Mouse (Mus musculus): Measurements from ENCODE around the gene Svip. TPM values are rescaled to one million over a fixed set of nuclear protein-coding genes. Genes with fewer than 3 reads are reported as not detected.

Gene Svip
- polyA plus RNA-seq (2015; fragmentation: Nextera tagmentation; extraction: Ambion mirVana) = 26.5 and 26.6 TPM in 2 replicates

DNA sequence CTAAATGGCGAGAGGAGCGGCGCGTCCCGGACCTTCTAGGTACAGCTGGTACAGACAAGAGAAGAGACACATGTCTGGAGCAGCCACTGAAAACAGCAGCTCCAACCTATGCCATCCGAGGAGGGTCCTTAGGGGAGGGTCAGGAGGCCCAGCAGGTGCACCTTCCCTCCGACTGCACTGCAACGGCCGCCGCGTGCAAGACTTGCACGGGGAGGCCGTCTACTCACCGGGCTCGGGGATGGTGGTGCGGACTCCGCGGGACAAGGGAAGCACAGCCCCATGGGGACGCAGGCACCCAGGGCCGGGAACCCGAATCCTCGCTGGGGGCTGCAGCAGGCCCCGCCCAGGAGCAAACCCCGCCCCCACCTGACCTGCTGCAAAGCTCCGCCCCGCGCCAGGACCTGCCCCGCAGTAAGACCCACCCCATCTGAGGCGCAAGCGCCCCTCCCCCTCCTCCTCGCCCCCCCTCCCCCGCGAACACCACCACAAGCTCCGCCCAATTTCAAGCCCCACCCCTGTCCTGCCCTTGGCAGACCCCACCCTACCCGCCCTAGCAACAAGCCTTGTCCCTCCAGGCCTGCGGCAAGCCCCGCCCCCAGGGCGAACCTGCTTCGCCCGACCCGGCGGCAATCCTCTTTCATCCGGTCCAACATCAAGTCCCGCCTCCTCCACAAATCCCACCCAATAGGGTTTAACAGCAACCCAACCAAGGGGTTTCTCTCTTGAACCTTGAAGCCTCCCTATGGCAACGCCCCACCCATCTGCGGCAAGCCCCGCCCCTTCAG lies at the start of gene Svip:
Gene Svip (minus strand): TSS at position 508 of the 785 bp plus-strand sequence.
- Histone ChIP-seq H3K27ac (replicated peaks) (peak within 1 kb of the TSS; percentile 85), H3K4me2 (peak within 1 kb of the TSS; percentile 64), H3K4me1 (replicated peaks) (peaks cover 14% of the 10 kb centered on the region), H3K4me3 (peak within 1 kb of the TSS; percentile 72), H3K9me3 (no peaks in the 10 kb centered on the region), H3K9ac (peak within 1 kb of the TSS; percentile 79), H3K27me3 (0 out of 2 replicates have a peak, but pooled peaks cover 4% of the 10 kb centered on the region), H3K36me3 (no peaks in the 10 kb centered on the region)
- ATAC-seq (ENCODE audit: low read depth) = peak; percentile 98
- WGBS = 2% methylated on average over 38 of the region's 47 CpGs

- Histone ChIP-seq H3K9ac (no peak overlapping the region), H3K4me3 (no peak overlapping the region), H3K27ac (replicated peaks) (no peak overlapping the region), H3K27me3 (no peaks in the 10 kb centered on the region), H3K36me3 (no peaks in the 10 kb centered on the region), H3K4me2 (no peak overlapping the region), H3K9me3 (no peaks in the 10 kb centered on the region), H3K4me1 (replicated peaks) (no peaks in the 10 kb centered on the region)
- peak; percentile 61 for ATAC-seq (ENCODE audit: low read depth)
- WGBS = 50% methylated on average over 8 of the region's 8 CpGs
Measured at GRCm38 (mm10) chr7:52037600-52038582, 32.1 kb upstream of the Svip start.

- Histone ChIP-seq H3K36me3 (no peaks in the 10 kb centered on the region), H3K27me3 (no peaks in the 10 kb centered on the region), H3K27ac (replicated peaks) (no peak overlapping the region), H3K4me3 (no peak overlapping the region), H3K4me1 (replicated peaks) (no peaks in the 10 kb centered on the region), H3K9me3 (no peaks in the 10 kb centered on the region), H3K4me2 (no peak overlapping the region), H3K9ac (no peak overlapping the region)
- ATAC-seq (ENCODE audit: low read depth) = no peak
- 90% methylated on average over 5 of the region's 5 CpGs for WGBS
Measured at GRCm38 (mm10) chr7:52024050-52024626, 18.3 kb upstream of the Svip start.

- ATAC-seq (ENCODE audit: low read depth) = no peak
- no peaks in the 10 kb centered on the region for H3K27me3 ChIP-seq
- H3K9me3 ChIP-seq = no peaks in the 10 kb centered on the region
- no peak overlapping the region for H3K4me3 ChIP-seq
- no peaks in the 10 kb centered on the region for H3K36me3 ChIP-seq
- H3K4me2 ChIP-seq = no peak overlapping the region
- H3K27ac ChIP-seq (replicated peaks) = no peak overlapping the region
- H3K9ac ChIP-seq = no peak overlapping the region
- 86% methylated on average over 4 of the region's 4 CpGs for WGBS
- H3K4me1 ChIP-seq (replicated peaks) = no peaks in the 10 kb centered on the region
Measured at GRCm38 (mm10) chr7:52022039-52022438, 16.2 kb upstream of the Svip start.

DNA sequence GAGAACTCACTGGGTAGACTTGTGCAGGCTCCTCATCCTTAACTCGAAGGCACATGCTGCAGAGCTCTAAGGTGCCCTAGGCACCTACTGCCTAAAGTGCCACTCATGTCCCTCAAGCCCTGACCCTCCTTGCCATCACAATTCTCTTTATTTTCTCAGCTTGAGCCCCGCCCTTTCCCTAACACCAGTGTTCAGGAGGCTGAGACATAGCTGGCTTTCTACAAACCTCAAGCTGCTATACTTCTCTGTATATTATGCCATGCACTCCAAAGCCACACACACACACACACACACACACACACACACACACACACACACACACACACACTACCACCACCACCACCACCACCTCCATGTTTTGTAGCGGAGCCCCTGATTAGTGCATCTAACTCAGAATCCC lies 9.8 kb upstream of the Svip start, which contains the start of gene 1700015G11Rik:
Gene 1700015G11Rik (minus strand): TSS at position 101 of the 400 bp plus-strand sequence.
- H3K27me3 ChIP-seq = no peaks in the 10 kb centered on the region
- no peak for ATAC-seq (ENCODE audit: low read depth)
- no peak within 1 kb of the TSS for H3K27ac ChIP-seq (replicated peaks)
- 82% methylated on average over 3 of the region's 3 CpGs for WGBS
- H3K36me3 ChIP-seq = no peaks in the 10 kb centered on the region
- H3K4me3 ChIP-seq = no peak within 1 kb of the TSS
- no peaks in the 10 kb centered on the region for H3K9me3 ChIP-seq
- H3K9ac ChIP-seq = no peak within 1 kb of the TSS
- H3K4me1 ChIP-seq (replicated peaks) = no peaks in the 10 kb centered on the region
- H3K4me2 ChIP-seq = no peak within 1 kb of the TSS

DNA sequence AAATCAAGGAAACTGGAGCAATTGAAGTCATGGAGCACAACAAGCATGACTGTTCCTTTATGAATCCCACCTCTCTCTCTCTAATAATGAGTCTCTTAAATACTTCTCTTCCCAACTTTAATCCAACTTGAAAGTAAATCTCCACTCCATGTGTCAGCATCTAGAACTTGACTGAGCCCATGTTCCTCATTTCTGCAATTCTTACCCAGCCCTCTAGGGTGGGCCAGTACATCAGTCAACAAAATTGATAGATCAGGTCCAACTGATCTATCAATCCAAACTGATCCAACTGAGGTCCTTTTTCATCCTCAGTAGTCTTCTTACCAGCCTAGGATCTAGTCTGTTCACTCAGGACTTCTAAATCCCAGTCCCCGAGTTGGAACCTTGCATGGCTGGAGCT lies 9.4 kb upstream of the Svip start:
- H3K9me3 ChIP-seq = no peaks in the 10 kb centered on the region
- no peak overlapping the region for H3K4me2 ChIP-seq
- no peaks in the 10 kb centered on the region for H3K27me3 ChIP-seq
- H3K9ac ChIP-seq = no peak overlapping the region
- no peak overlapping the region for H3K4me3 ChIP-seq
- H3K36me3 ChIP-seq = no peaks in the 10 kb centered on the region
- WGBS = 82% methylated on average over 1 of the region's 1 CpGs
- H3K4me1 ChIP-seq (replicated peaks) = no peaks in the 10 kb centered on the region
- no peak for ATAC-seq (ENCODE audit: low read depth)
- H3K27ac ChIP-seq (replicated peaks) = no peak overlapping the region

GRCm38 (mm10) chr7:52013457-52013856 lies 7.6 kb upstream of the Svip start:
- Histone ChIP-seq H3K4me1 (replicated peaks) (no peaks in the 10 kb centered on the region), H3K36me3 (no peaks in the 10 kb centered on the region), H3K27me3 (no peaks in the 10 kb centered on the region), H3K9me3 (no peaks in the 10 kb centered on the region), H3K27ac (replicated peaks) (no peak overlapping the region), H3K9ac (no peak overlapping the region), H3K4me3 (no peak overlapping the region), H3K4me2 (no peak overlapping the region)
- ATAC-seq (ENCODE audit: low read depth) = no peak
- WGBS = 81% methylated on average over 7 of the region's 7 CpGs

- peaks cover 14% of the 10 kb centered on the region for H3K4me1 ChIP-seq (replicated peaks)
- H3K4me2 ChIP-seq = no peak overlapping the region
- H3K36me3 ChIP-seq = no peaks in the 10 kb centered on the region
- H3K9me3 ChIP-seq = no peaks in the 10 kb centered on the region
- WGBS = 87% methylated on average over 2 of the region's 2 CpGs
- H3K9ac ChIP-seq = no peak overlapping the region
- 0 out of 2 replicates have a peak, but pooled peaks cover 4% of the 10 kb centered on the region for H3K27me3 ChIP-seq
- no peak overlapping the region for H3K27ac ChIP-seq (replicated peaks)
- ATAC-seq (ENCODE audit: low read depth) = no peak
- no peak overlapping the region for H3K4me3 ChIP-seq
Measured at GRCm38 (mm10) chr7:52007138-52007537, 1.3 kb upstream of the Svip start.

DNA sequence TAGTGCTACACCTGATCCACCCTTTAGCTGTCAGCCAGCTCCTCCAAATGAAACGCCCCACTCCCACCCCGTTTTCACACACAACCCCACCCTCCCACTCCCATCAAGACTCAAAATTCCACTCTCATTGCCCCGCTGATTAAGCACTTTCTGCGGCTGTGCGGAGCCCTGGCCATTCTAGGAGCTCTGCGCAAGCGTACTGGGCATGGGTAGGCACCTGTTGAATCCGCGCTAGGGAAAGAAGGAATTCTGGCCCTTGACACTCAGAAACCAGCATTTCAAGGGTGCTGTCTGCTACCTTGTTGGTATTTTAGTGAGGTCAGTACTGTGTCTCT lies 445 bp upstream of the Svip start:
- no peaks in the 10 kb centered on the region for H3K9me3 ChIP-seq
- no peaks in the 10 kb centered on the region for H3K36me3 ChIP-seq
- H3K27me3 ChIP-seq = 0 out of 2 replicates have a peak, but pooled peaks cover 4% of the 10 kb centered on the region
- peak overlapping the region; percentile 64 for H3K4me2 ChIP-seq
- H3K27ac ChIP-seq (replicated peaks) = no peak overlapping the region
- H3K4me1 ChIP-seq (replicated peaks) = peaks cover 14% of the 10 kb centered on the region
- ATAC-seq (ENCODE audit: low read depth) = no peak; the same call in 1 of the 2 replicates
- H3K9ac ChIP-seq = peak overlapping the region; percentile 79; the same call in 1 of the 2 replicates
- WGBS = under 1% methylated on average over 9 of the region's 9 CpGs
- peak overlapping the region; percentile 72 for H3K4me3 ChIP-seq

DNA sequence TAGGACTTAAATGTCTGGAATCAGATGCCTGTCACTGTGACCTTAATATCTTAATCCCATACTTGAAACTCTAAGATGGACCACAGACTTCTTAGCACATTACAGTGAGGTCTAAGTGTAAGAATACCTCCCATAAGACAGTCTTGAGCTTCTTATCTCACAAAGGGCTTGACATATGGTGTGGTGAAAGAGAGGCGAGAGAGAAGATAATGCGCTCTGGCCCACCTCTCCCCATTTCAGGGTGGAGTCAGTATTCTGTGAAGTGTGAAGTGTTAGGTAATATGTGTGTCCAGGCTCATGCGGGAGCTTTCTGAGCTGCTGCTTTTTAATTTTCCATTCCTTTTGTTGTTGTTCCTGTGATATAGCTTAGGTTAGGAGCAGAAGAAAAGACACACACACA lies 14.8 kb downstream of the Svip start:
- Histone ChIP-seq H3K4me2 (no peak overlapping the region), H3K27me3 (no peaks in the 10 kb centered on the region), H3K36me3 (no peaks in the 10 kb centered on the region), H3K27ac (replicated peaks) (no peak overlapping the region), H3K9me3 (no peaks in the 10 kb centered on the region), H3K4me3 (no peak overlapping the region), H3K9ac (no peak overlapping the region), H3K4me1 (replicated peaks) (no peaks in the 10 kb centered on the region)
- WGBS = 99% methylated on average over 3 of the region's 3 CpGs
- no peak for ATAC-seq (ENCODE audit: low read depth)

DNA sequence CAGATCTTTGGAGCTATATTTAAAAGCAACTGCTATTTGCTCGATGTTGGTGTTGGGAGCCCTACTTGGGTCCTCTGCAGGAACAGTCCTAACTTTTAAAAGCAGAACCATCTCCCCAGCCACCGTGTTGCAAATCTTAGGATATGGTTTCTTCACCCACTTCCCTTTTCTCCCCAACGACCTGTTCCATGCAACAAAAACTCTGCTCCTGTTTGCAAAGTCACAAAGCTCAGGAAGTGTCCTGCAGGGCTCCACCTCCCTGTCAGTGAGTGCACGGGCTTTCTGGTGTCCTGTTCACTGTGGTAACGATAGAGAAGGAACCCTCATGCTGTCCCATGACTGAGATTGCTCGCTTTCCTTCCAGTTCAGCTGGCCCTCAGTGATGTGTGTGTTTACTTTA lies 18.9 kb downstream of the Svip start:
- WGBS = 73% methylated on average over 6 of the region's 6 CpGs
- Histone ChIP-seq H3K27ac (replicated peaks) (no peak overlapping the region), H3K4me1 (replicated peaks) (peaks cover 6% of the 10 kb centered on the region; the same call in 1 of the 2 replicates), H3K4me2 (no peak overlapping the region), H3K36me3 (no peaks in the 10 kb centered on the region), H3K9ac (no peak overlapping the region), H3K4me3 (no peak overlapping the region), H3K27me3 (no peaks in the 10 kb centered on the region), H3K9me3 (no peaks in the 10 kb centered on the region)
- no peak for ATAC-seq (ENCODE audit: low read depth)

GRCm38 (mm10) chr7:51985763-51986162 lies 20.1 kb downstream of the Svip start:
- H3K27me3 ChIP-seq = no peaks in the 10 kb centered on the region
- no peak overlapping the region for H3K9ac ChIP-seq
- no peak for ATAC-seq (ENCODE audit: low read depth)
- 75% methylated on average over 6 of the region's 6 CpGs for WGBS
- no peaks in the 10 kb centered on the region for H3K36me3 ChIP-seq
- H3K4me3 ChIP-seq = no peak overlapping the region
- H3K27ac ChIP-seq (replicated peaks) = no peak overlapping the region; the same call in 1 of the 2 replicates
- H3K4me1 ChIP-seq (replicated peaks) = peaks cover 6% of the 10 kb centered on the region; the same call in 1 of the 2 replicates
- H3K4me2 ChIP-seq = no peak overlapping the region
- no peaks in the 10 kb centered on the region for H3K9me3 ChIP-seq

Measured in neural tube, embryonic 13.5 days (tissue).